Mouse (Mus musculus): Measurements from ENCODE around the gene Phactr3.

DNA sequence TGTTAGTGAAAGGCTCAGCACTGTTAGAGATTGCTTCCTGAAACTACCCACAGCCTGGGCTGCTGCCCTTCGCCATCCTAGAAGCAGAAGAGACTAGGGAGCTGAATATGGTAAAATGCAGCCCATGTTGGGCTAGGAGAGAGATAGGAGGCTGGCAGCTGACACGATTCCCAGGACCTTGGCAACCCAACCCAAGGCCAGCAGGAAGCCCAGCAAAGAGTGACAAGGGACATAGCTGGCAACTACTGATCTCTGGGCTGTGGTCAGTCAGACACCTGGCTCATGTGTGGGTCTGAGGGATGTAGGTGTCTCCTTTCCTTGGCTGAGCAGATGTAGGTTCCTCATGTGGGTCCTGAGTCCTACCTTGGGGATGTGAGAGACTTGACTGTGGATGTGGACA lies 152.0 kb downstream of the Phactr3 start:
- no peak for TF ChIP-seq POLR2A (IDR thresholded peaks at IDR 0.05; ENCODE audit: insufficient read depth, low read depth, low read length)
- no peak for TF ChIP-seq CTCF (IDR thresholded peaks at IDR 0.05)
- no peak for TF ChIP-seq EP300 (IDR thresholded peaks at IDR 0.05; ENCODE audit: insufficient read depth, low read depth, low read length)

All from heart, adult 2 months (tissue).